Mouse (Mus musculus): ENCODE measurements around the gene Med29. TPM values are rescaled to one million over a fixed set of nuclear protein-coding genes. Genes with fewer than 3 reads are reported as not detected.

Med29 gene
- polyA plus RNA-seq, 1 experiment = 135 TPM

GRCm38 (mm10) chr7:28418096-28418670 lies 25.7 kb upstream of the Med29 start:
- TF ChIP-seq CTCF (IDR thresholded peaks at IDR 0.05; ENCODE audit: control insufficient read depth, insufficient read depth, insufficient replicate concordance, low read depth, low read length) = no peak
- TF ChIP-seq POLR2A (IDR thresholded peaks at IDR 0.05; ENCODE audit: control insufficient read depth, low read depth, low read length) = no peak
- peaks cover 7% of the 10 kb centered on the region for H3K36me3 ChIP-seq (ENCODE audit: control insufficient read depth, insufficient read depth, low read length)
- peak overlapping the region; percentile 71 for H3K27ac ChIP-seq (ENCODE audit: control insufficient read depth, insufficient read depth, low read depth, low read length)
- H3K27me3 ChIP-seq (ENCODE audit: control insufficient read depth, insufficient read depth, low read length) = no peaks in the 10 kb centered on the region
- no peaks in the 10 kb centered on the region for H3K4me1 ChIP-seq (ENCODE audit: control insufficient read depth, insufficient read depth, low read length)
- no peak overlapping the region for H3K4me3 ChIP-seq (ENCODE audit: control insufficient read depth, low read depth, low read length)

- TF ChIP-seq POLR2A (IDR thresholded peaks at IDR 0.05; ENCODE audit: control insufficient read depth, low read depth, low read length) (no peak), CTCF (IDR thresholded peaks at IDR 0.05; ENCODE audit: control insufficient read depth, insufficient read depth, insufficient replicate concordance, low read depth, low read length) (no peak)
- Histone ChIP-seq H3K4me1 (ENCODE audit: control insufficient read depth, insufficient read depth, low read length) (no peaks in the 10 kb centered on the region), H3K4me3 (ENCODE audit: control insufficient read depth, low read depth, low read length) (no peak overlapping the region), H3K27ac (ENCODE audit: control insufficient read depth, insufficient read depth, low read depth, low read length) (0 out of 2 replicates have a peak overlapping the region, but pooled peaks have one; percentile 25), H3K36me3 (ENCODE audit: control insufficient read depth, insufficient read depth, low read length) (peaks cover 7% of the 10 kb centered on the region), H3K27me3 (ENCODE audit: control insufficient read depth, insufficient read depth, low read length) (no peaks in the 10 kb centered on the region)
Measured at GRCm38 (mm10) chr7:28417368-28417767, 24.9 kb upstream of the Med29 start.

GRCm38 (mm10) chr7:28412826-28413225 lies 20.3 kb upstream of the Med29 start:
- Histone ChIP-seq H3K36me3 (ENCODE audit: control insufficient read depth, insufficient read depth, low read length) (peaks cover 8% of the 10 kb centered on the region), H3K4me3 (ENCODE audit: control insufficient read depth, low read depth, low read length) (no peak overlapping the region), H3K4me1 (ENCODE audit: control insufficient read depth, insufficient read depth, low read length) (no peaks in the 10 kb centered on the region; the same call in 1 of the 2 replicates), H3K27me3 (ENCODE audit: control insufficient read depth, insufficient read depth, low read length) (no peaks in the 10 kb centered on the region), H3K27ac (ENCODE audit: control insufficient read depth, insufficient read depth, low read depth, low read length) (no peak overlapping the region)
- TF ChIP-seq POLR2A (IDR thresholded peaks at IDR 0.05; ENCODE audit: control insufficient read depth, low read depth, low read length) (no peak), CTCF (IDR thresholded peaks at IDR 0.05; ENCODE audit: control insufficient read depth, insufficient read depth, insufficient replicate concordance, low read depth, low read length) (no peak)

GRCm38 (mm10) chr7:28410841-28411475 lies 18.4 kb upstream of the Med29 start:
- Histone ChIP-seq H3K4me1 (ENCODE audit: control insufficient read depth, insufficient read depth, low read length) (no peaks in the 10 kb centered on the region; the same call in 1 of the 2 replicates), H3K4me3 (ENCODE audit: control insufficient read depth, low read depth, low read length) (no peak overlapping the region), H3K27ac (ENCODE audit: control insufficient read depth, insufficient read depth, low read depth, low read length) (peak overlapping the region; percentile 84), H3K27me3 (ENCODE audit: control insufficient read depth, insufficient read depth, low read length) (no peaks in the 10 kb centered on the region), H3K36me3 (ENCODE audit: control insufficient read depth, insufficient read depth, low read length) (peaks cover 8% of the 10 kb centered on the region)
- TF ChIP-seq POLR2A (IDR thresholded peaks at IDR 0.05; ENCODE audit: control insufficient read depth, low read depth, low read length) (no peak), CTCF (IDR thresholded peaks at IDR 0.05; ENCODE audit: control insufficient read depth, insufficient read depth, insufficient replicate concordance, low read depth, low read length) (no peak)

GRCm38 (mm10) chr7:28401942-28402341 lies 9.4 kb upstream of the Med29 start:
- TF ChIP-seq CTCF (IDR thresholded peaks at IDR 0.05; ENCODE audit: control insufficient read depth, insufficient read depth, insufficient replicate concordance, low read depth, low read length) (no peak), POLR2A (IDR thresholded peaks at IDR 0.05; ENCODE audit: control insufficient read depth, low read depth, low read length) (no peak)
- Histone ChIP-seq H3K36me3 (ENCODE audit: control insufficient read depth, insufficient read depth, low read length) (no peaks in the 10 kb centered on the region; the same call in none of the 2 replicates), H3K27ac (ENCODE audit: control insufficient read depth, insufficient read depth, low read depth, low read length) (no peak overlapping the region), H3K27me3 (ENCODE audit: control insufficient read depth, insufficient read depth, low read length) (no peaks in the 10 kb centered on the region), H3K4me1 (ENCODE audit: control insufficient read depth, insufficient read depth, low read length) (no peaks in the 10 kb centered on the region), H3K4me3 (ENCODE audit: control insufficient read depth, low read depth, low read length) (no peak overlapping the region)

- no peak for TF ChIP-seq CTCF (IDR thresholded peaks at IDR 0.05; ENCODE audit: control insufficient read depth, insufficient read depth, insufficient replicate concordance, low read depth, low read length)
- no peak for TF ChIP-seq POLR2A (IDR thresholded peaks at IDR 0.05; ENCODE audit: control insufficient read depth, low read depth, low read length)
- Histone ChIP-seq H3K27ac (ENCODE audit: control insufficient read depth, insufficient read depth, low read depth, low read length) (no peak overlapping the region), H3K27me3 (ENCODE audit: control insufficient read depth, insufficient read depth, low read length) (no peaks in the 10 kb centered on the region), H3K36me3 (ENCODE audit: control insufficient read depth, insufficient read depth, low read length) (no peaks in the 10 kb centered on the region; the same call in none of the 2 replicates), H3K4me1 (ENCODE audit: control insufficient read depth, insufficient read depth, low read length) (no peaks in the 10 kb centered on the region), H3K4me3 (ENCODE audit: control insufficient read depth, low read depth, low read length) (no peak overlapping the region)
Measured at GRCm38 (mm10) chr7:28401030-28401429, 8.5 kb upstream of the Med29 start.

GRCm38 (mm10) chr7:28398696-28399340 lies 6.3 kb upstream of the Med29 start:
- no peak overlapping the region for H3K27ac ChIP-seq (ENCODE audit: control insufficient read depth, insufficient read depth, low read depth, low read length)
- TF ChIP-seq CTCF (IDR thresholded peaks at IDR 0.05; ENCODE audit: control insufficient read depth, insufficient read depth, insufficient replicate concordance, low read depth, low read length) (no peak), POLR2A (IDR thresholded peaks at IDR 0.05; ENCODE audit: control insufficient read depth, low read depth, low read length) (no peak)
- no peak overlapping the region for H3K4me3 ChIP-seq (ENCODE audit: control insufficient read depth, low read depth, low read length)
- no peaks in the 10 kb centered on the region; the same call in 1 of the 2 replicates for H3K36me3 ChIP-seq (ENCODE audit: control insufficient read depth, insufficient read depth, low read length)
- H3K27me3 ChIP-seq (ENCODE audit: control insufficient read depth, insufficient read depth, low read length) = no peaks in the 10 kb centered on the region
- H3K4me1 ChIP-seq (ENCODE audit: control insufficient read depth, insufficient read depth, low read length) = no peaks in the 10 kb centered on the region
